Mouse (Mus musculus): Measurements from ENCODE around the gene Olfr1132. TPM values are rescaled to one million over a fixed set of nuclear protein-coding genes. Genes with fewer than 3 reads are reported as not detected.
"Not testable (repeated sequence)": the region's sequence is repeated elsewhere in the genome, so short reads cannot be mapped to it uniquely, and the experiment has no call there.

Gene Olfr1132
- polyA plus RNA-seq (2014; fragmentation: Nextera tagmentation; extraction: Ambion mirVana): not detected in 2 replicates

DNA sequence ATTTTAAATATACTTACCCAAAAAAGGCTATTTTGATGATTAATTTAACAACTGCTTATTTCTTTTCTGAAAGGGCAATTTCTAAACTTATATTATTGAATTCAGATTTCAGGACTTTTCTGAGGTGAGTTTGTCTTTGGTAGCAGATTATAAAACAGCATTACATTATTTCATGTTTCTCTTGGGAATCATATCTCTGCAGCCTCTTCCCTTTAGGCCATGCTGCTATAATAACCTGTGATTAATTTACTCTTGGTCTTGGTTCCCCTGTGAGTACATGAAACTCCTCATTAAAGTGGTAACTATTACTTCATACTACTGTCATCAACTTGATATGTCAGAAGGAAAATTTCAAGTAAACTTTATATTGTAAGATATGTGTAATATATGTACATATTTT is at the start of gene Olfr1132:
TSS of gene Olfr1132 (minus strand) at position 101 of the 400 bp plus-strand sequence.
- Histone ChIP-seq H3K4me1 (ENCODE audit: control insufficient read depth, insufficient read depth, low read length) (no peaks in the 10 kb centered on the region), H3K9ac (ENCODE audit: low read length) (no peak within 1 kb of the TSS), H3K9me3 (ENCODE audit: control insufficient read depth, low read length) (no peaks in the 10 kb centered on the region), H3K4me2 (no peak within 1 kb of the TSS), H3K4me3 (ENCODE audit: low read depth, low read length) (no peak within 1 kb of the TSS), H3K27me3 (ENCODE audit: control insufficient read depth, insufficient read depth, low read length) (no peaks in the 10 kb centered on the region), H3K27ac (ENCODE audit: low read depth, low read length) (no peak within 1 kb of the TSS), H3K36me3 (ENCODE audit: control insufficient read depth, insufficient read depth, low read length) (no peaks in the 10 kb centered on the region)
- DNase-seq (ENCODE audit: low spot score, missing footprints) (no peak), ATAC-seq (ENCODE audit: low FRiP score) (no peak)

DNA sequence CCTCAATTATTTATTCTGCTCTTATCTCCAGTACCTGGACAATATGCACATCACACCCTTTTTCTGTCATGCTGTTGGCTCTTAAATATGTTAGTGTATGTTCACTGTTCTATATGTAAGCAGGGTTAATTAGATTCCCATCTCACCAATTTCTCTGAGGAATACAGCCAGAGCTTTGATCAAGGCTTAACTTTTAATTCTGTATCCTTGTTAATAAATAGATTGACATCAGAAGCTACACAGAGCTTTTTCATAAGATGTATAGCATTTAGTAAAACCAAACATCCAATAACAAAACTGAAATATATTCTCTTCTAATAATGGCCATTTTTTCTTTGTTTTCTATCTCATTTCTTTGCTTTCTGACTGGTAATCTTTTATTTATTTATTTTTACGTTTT is 36.2 kb upstream of the Olfr1132 start, which contains the start of gene Olfr1135:
TSS of gene Olfr1135 (minus strand) at position 101 of the 400 bp plus-strand sequence.
- Histone ChIP-seq H3K9ac (ENCODE audit: low read length) (no peak within 1 kb of the TSS), H3K9me3 (ENCODE audit: control insufficient read depth, low read length) (no peaks in the 10 kb centered on the region), H3K4me3 (ENCODE audit: low read depth, low read length) (no peak within 1 kb of the TSS), H3K4me1 (ENCODE audit: control insufficient read depth, insufficient read depth, low read length) (no peaks in the 10 kb centered on the region), H3K27me3 (ENCODE audit: control insufficient read depth, insufficient read depth, low read length) (no peaks in the 10 kb centered on the region), H3K27ac (ENCODE audit: low read depth, low read length) (no peak within 1 kb of the TSS), H3K4me2 (no peak within 1 kb of the TSS), H3K36me3 (ENCODE audit: control insufficient read depth, insufficient read depth, low read length) (no peaks in the 10 kb centered on the region)
- WGBS: 29% methylated on average over 1 of the region's 1 CpGs
- no peak for ATAC-seq (ENCODE audit: low FRiP score)
- no peak for DNase-seq (ENCODE audit: low spot score, missing footprints)

DNA sequence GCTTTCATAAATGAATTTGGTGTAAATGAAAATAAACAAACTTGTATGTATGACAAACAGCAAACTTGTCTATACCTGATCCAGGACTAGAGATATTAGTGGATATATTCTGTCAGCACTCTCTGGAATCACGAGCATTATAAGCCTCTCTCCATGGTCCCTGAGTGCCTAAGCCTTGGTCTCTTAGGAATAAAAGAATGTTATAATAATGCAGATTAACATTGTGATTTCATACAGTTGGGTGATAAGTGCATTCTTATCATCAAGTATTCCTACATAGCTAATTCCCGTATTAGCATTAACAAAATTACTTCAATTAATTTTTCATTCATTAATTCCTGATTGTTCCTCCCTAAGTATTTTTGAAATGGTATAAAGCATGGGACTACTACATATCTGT is 21.0 kb upstream of the Olfr1132 start, which contains the start of gene Olfr1134:
TSS of gene Olfr1134 (minus strand) at position 101 of the 400 bp plus-strand sequence.
- WGBS: 91% methylated on average over 2 of the region's 2 CpGs
- no peaks in the 10 kb centered on the region for H3K4me1 ChIP-seq (ENCODE audit: control insufficient read depth, insufficient read depth, low read length)
- no peaks in the 10 kb centered on the region for H3K27me3 ChIP-seq (ENCODE audit: control insufficient read depth, insufficient read depth, low read length)
- H3K9ac ChIP-seq (ENCODE audit: low read length): no peak within 1 kb of the TSS
- ATAC-seq (ENCODE audit: low FRiP score) (no peak), DNase-seq (ENCODE audit: low spot score, missing footprints) (no peak)
- no peaks in the 10 kb centered on the region for H3K9me3 ChIP-seq (ENCODE audit: control insufficient read depth, low read length)
- no peak within 1 kb of the TSS for H3K27ac ChIP-seq (ENCODE audit: low read depth, low read length)
- H3K4me3 ChIP-seq (ENCODE audit: low read depth, low read length): no peak within 1 kb of the TSS
- H3K4me2 ChIP-seq: no peak within 1 kb of the TSS
- no peaks in the 10 kb centered on the region for H3K36me3 ChIP-seq (ENCODE audit: control insufficient read depth, insufficient read depth, low read length)

DNA sequence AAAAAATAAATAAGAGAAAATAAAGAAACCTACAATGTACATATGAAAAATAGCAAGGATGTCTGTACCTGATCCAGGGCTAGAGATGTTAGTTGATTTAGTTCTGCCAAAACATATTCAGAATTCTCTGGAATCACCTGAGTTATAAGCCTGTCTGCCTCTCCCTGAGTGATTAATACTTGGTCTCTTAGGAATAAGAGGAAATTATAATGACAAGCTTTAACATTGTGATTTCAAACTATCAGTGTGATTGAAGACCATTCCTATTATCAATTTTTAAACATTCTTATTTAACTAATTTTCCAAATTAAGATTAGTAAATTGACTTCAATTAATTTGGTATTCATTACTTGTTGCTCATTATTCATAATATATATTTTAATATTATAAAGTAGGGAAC is 9.9 kb upstream of the Olfr1132 start, which contains the start of gene Olfr1133:
TSS of gene Olfr1133 (minus strand) at position 101 of the 400 bp plus-strand sequence.
- H3K27me3 ChIP-seq (ENCODE audit: control insufficient read depth, insufficient read depth, low read length): no peaks in the 10 kb centered on the region
- H3K9ac ChIP-seq (ENCODE audit: low read length): no peak within 1 kb of the TSS
- no peaks in the 10 kb centered on the region for H3K9me3 ChIP-seq (ENCODE audit: control insufficient read depth, low read length)
- ATAC-seq (ENCODE audit: low FRiP score) (no peak), DNase-seq (ENCODE audit: low spot score, missing footprints) (no peak)
- no peak within 1 kb of the TSS for H3K27ac ChIP-seq (ENCODE audit: low read depth, low read length)
- no peaks in the 10 kb centered on the region for H3K36me3 ChIP-seq (ENCODE audit: control insufficient read depth, insufficient read depth, low read length)
- H3K4me1 ChIP-seq (ENCODE audit: control insufficient read depth, insufficient read depth, low read length): no peaks in the 10 kb centered on the region
- H3K4me3 ChIP-seq (ENCODE audit: low read depth, low read length): no peak within 1 kb of the TSS
- H3K4me2 ChIP-seq: no peak within 1 kb of the TSS

DNA sequence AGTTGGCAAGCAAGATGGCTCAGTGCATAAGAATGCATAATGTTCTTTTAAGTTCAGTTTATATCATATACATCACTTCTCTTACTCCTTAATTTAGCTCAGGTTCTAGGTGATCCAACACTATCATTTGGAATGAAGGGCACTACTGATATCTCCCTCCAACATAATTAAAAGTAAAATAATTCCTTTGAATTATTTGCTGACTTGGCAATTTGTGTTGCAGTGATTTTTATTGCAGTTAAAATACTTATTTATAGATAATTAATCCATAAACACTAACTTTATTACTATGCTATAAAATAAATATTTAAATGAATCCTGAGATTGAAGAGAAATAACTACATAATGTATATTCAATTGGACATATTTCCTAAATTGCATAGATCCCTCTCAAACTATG is 5.1 kb upstream of the Olfr1132 start:
- no peaks in the 10 kb centered on the region for H3K27me3 ChIP-seq (ENCODE audit: control insufficient read depth, insufficient read depth, low read length)
- H3K36me3 ChIP-seq (ENCODE audit: control insufficient read depth, insufficient read depth, low read length): no peaks in the 10 kb centered on the region
- H3K9me3 ChIP-seq (ENCODE audit: control insufficient read depth, low read length): no peaks in the 10 kb centered on the region
- no peak for ATAC-seq (ENCODE audit: low FRiP score)
- H3K4me3 ChIP-seq (ENCODE audit: low read depth, low read length): no peak overlapping the region
- H3K27ac ChIP-seq (ENCODE audit: low read depth, low read length): no peak overlapping the region
- H3K9ac ChIP-seq (ENCODE audit: low read length): no peak overlapping the region
- no peaks in the 10 kb centered on the region for H3K4me1 ChIP-seq (ENCODE audit: control insufficient read depth, insufficient read depth, low read length)
- DNase-seq (ENCODE audit: low spot score, missing footprints): no peak
- no peak overlapping the region for H3K4me2 ChIP-seq

DNA sequence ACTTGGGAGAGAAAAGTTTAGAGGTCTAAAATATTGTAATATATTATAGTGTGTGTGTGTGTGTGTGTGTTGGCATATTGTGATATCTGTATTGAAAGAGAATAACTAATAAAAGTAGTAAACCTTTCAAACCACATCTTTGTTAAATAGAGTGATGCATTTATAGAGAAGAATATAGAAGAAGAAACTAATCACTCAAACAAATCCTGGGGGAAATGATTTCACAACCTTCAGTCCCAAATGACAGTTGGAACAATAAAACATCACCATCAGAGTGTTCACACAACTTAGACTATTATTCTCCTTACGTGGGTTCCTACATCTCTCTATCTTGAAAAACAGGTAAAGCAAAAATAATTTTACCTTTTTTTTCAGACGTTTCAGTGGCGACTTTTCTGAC is 10.5 kb downstream of the Olfr1132 start, which contains the start of gene Olfr1131:
TSS of gene Olfr1131 (plus strand) at position 301 of the 400 bp plus-strand sequence.
- no peak within 1 kb of the TSS for H3K4me3 ChIP-seq (ENCODE audit: low read depth, low read length)
- H3K9ac ChIP-seq (ENCODE audit: low read length): no peak within 1 kb of the TSS
- no peak within 1 kb of the TSS for H3K4me2 ChIP-seq
- H3K27ac ChIP-seq (ENCODE audit: low read depth, low read length): no peak within 1 kb of the TSS
- DNase-seq (ENCODE audit: low spot score, missing footprints) (no peak), ATAC-seq (ENCODE audit: low FRiP score) (no peak)
- 69% methylated on average over 3 of the region's 3 CpGs for WGBS
- no peaks in the 10 kb centered on the region for H3K9me3 ChIP-seq (ENCODE audit: control insufficient read depth, low read length)
- no peaks in the 10 kb centered on the region for H3K4me1 ChIP-seq (ENCODE audit: control insufficient read depth, insufficient read depth, low read length)
- no peaks in the 10 kb centered on the region for H3K36me3 ChIP-seq (ENCODE audit: control insufficient read depth, insufficient read depth, low read length)
- H3K27me3 ChIP-seq (ENCODE audit: control insufficient read depth, insufficient read depth, low read length): no peaks in the 10 kb centered on the region

DNA sequence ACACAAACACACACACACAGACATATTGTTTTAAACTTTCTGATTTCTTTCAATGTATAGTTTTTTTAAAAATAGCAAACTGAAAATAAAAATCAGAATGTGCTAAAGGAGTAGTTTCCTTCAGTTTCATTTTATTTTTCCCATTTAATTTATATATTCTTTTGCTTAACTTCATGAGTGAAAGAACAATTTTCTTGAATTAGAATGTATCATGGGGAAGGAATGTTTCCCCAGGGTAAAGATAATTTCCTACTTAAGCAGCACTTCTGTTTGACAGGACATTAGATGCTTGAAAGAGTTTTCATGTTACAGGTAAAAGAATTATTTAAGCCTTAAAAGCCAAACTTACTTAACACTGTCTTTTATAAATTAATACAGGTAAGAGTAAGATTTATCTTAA is 31.4 kb downstream of the Olfr1132 start, which contains the start of gene Olfr1130:
TSS of gene Olfr1130 (plus strand) at position 301 of the 400 bp plus-strand sequence.
- not testable (repeated sequence) for H3K27ac ChIP-seq (ENCODE audit: low read depth, low read length); H3K4me2 ChIP-seq; H3K4me3 ChIP-seq (ENCODE audit: low read depth, low read length); H3K9ac ChIP-seq (ENCODE audit: low read length); H3K4me1 ChIP-seq (ENCODE audit: control insufficient read depth, insufficient read depth, low read length); DNase-seq (ENCODE audit: low spot score, missing footprints); ATAC-seq (ENCODE audit: low FRiP score); H3K27me3 ChIP-seq (ENCODE audit: control insufficient read depth, insufficient read depth, low read length); H3K36me3 ChIP-seq (ENCODE audit: control insufficient read depth, insufficient read depth, low read length); H3K9me3 ChIP-seq (ENCODE audit: control insufficient read depth, low read length)

Other genes starting within 250 kb of the Olfr1132 start
- gene Olfr1123, start 220.9 kb downstream of the Olfr1132 start, polyA plus RNA-seq (2014; fragmentation: Nextera tagmentation; extraction: Ambion mirVana): not detected in 2 replicates
- gene Olfr1124, start 207.3 kb downstream of the Olfr1132 start, polyA plus RNA-seq (2014; fragmentation: Nextera tagmentation; extraction: Ambion mirVana): not detected in 2 replicates
- not detected in 2 replicates for gene Olfr1126, start 183.6 kb downstream of the Olfr1132 start, polyA plus RNA-seq (2014; fragmentation: Nextera tagmentation; extraction: Ambion mirVana)
- not detected in 2 replicates for gene Pramel7, start 140.4 kb downstream of the Olfr1132 start, polyA plus RNA-seq (2014; fragmentation: Nextera tagmentation; extraction: Ambion mirVana)
- gene Pramel6, start 131.0 kb downstream of the Olfr1132 start, polyA plus RNA-seq (2014; fragmentation: Nextera tagmentation; extraction: Ambion mirVana): not detected in 2 replicates
- not detected in 2 replicates for gene Olfr153, start 105.7 kb downstream of the Olfr1132 start, polyA plus RNA-seq (2014; fragmentation: Nextera tagmentation; extraction: Ambion mirVana)
- not detected in 2 replicates for gene Olfr1128, start 92.0 kb downstream of the Olfr1132 start, polyA plus RNA-seq (2014; fragmentation: Nextera tagmentation; extraction: Ambion mirVana)
- not detected in 2 replicates for gene Olfr1129, start 63.6 kb downstream of the Olfr1132 start, polyA plus RNA-seq (2014; fragmentation: Nextera tagmentation; extraction: Ambion mirVana)
- not detected in 2 replicates for gene Olfr1130, start 31.3 kb downstream of the Olfr1132 start, polyA plus RNA-seq (2014; fragmentation: Nextera tagmentation; extraction: Ambion mirVana)
- gene Olfr1131, start 10.4 kb downstream of the Olfr1132 start, polyA plus RNA-seq (2014; fragmentation: Nextera tagmentation; extraction: Ambion mirVana): not detected in 2 replicates
- not detected in 2 replicates for gene Olfr1133, start 9.8 kb upstream of the Olfr1132 start, polyA plus RNA-seq (2014; fragmentation: Nextera tagmentation; extraction: Ambion mirVana)
- not detected in 2 replicates for gene Olfr1134, start 20.9 kb upstream of the Olfr1132 start, polyA plus RNA-seq (2014; fragmentation: Nextera tagmentation; extraction: Ambion mirVana)
- not detected in 2 replicates for gene Olfr1135, start 36.1 kb upstream of the Olfr1132 start, polyA plus RNA-seq (2014; fragmentation: Nextera tagmentation; extraction: Ambion mirVana)
- gene Olfr1136, start 56.4 kb upstream of the Olfr1132 start, polyA plus RNA-seq (2014; fragmentation: Nextera tagmentation; extraction: Ambion mirVana): not detected in 2 replicates
- gene Olfr1137, start 75.6 kb upstream of the Olfr1132 start, polyA plus RNA-seq (2014; fragmentation: Nextera tagmentation; extraction: Ambion mirVana): not detected in 2 replicates
- gene Olfr1138, start 102.4 kb upstream of the Olfr1132 start, polyA plus RNA-seq (2014; fragmentation: Nextera tagmentation; extraction: Ambion mirVana): not detected in 2 replicates
- not detected in 2 replicates for gene Olfr1140, start 106.2 kb upstream of the Olfr1132 start, polyA plus RNA-seq (2014; fragmentation: Nextera tagmentation; extraction: Ambion mirVana)
- gene Olfr1141, start 116.5 kb upstream of the Olfr1132 start, polyA plus RNA-seq (2014; fragmentation: Nextera tagmentation; extraction: Ambion mirVana): not detected in 2 replicates
- gene Olfr152, start 141.9 kb upstream of the Olfr1132 start, polyA plus RNA-seq (2014; fragmentation: Nextera tagmentation; extraction: Ambion mirVana): not detected in 2 replicates
- not detected in 2 replicates for gene Olfr1143, start 163.1 kb upstream of the Olfr1132 start, polyA plus RNA-seq (2014; fragmentation: Nextera tagmentation; extraction: Ambion mirVana)
- not detected in 2 replicates for gene Olfr1145, start 172.3 kb upstream of the Olfr1132 start, polyA plus RNA-seq (2014; fragmentation: Nextera tagmentation; extraction: Ambion mirVana)
- not detected in 2 replicates for gene Olfr1148, start 193.0 kb upstream of the Olfr1132 start, polyA plus RNA-seq (2014; fragmentation: Nextera tagmentation; extraction: Ambion mirVana)
- not detected in 2 replicates for gene Olfr1150-ps1, start 206.5 kb upstream of the Olfr1132 start, polyA plus RNA-seq (2014; fragmentation: Nextera tagmentation; extraction: Ambion mirVana)
- not detected in 2 replicates for gene Olfr1151, start 218.3 kb upstream of the Olfr1132 start, polyA plus RNA-seq (2014; fragmentation: Nextera tagmentation; extraction: Ambion mirVana)
- 0.01 TPM in 1 of 2 replicates, not detected in the other for gene Olfr1152, start 229.0 kb upstream of the Olfr1132 start, polyA plus RNA-seq (2014; fragmentation: Nextera tagmentation; extraction: Ambion mirVana)

Measured in midbrain, embryonic 11.5 days (tissue).